Comparison of ENCODE assay signal across 8 mouse cellular contexts in the genomic region with DNA sequence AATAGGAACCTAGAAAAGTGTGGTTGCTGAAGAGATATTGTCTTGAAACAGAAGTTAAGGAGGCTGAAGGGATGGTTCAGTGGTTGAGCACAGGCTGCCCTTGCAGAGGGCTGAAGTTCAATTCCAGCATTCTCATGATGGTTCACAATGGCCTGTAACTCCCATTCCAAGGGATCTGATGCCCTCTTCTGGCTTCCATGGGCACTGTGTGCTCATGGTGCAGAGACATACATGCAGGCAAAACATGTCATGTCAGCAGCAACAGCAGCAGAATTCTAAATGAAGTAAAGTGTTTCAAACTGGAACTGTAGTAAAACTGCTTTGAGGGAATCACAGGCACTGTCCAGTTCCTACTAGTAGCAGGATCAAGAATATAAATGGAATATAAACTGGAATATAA.
A peak's percentile ranks its signal among the peaks of the same experiment; 100 is the strongest.
DNase-seq lines count a peak whose midpoint lies in the region; ATAC-seq and TF ChIP-seq lines count a peak whose summit lies in the region.
"Had no signal": no experiment of that assay in that cellular context is flagged by ENCODE, and none has a peak within 500 bp of the region (broad histone marks: within the 10 kb centered on the region; RNA-seq: fewer than 3 reads in every experiment).

No protein-coding gene starts in this region.

- H3K4me2 ChIP-seq in liver, embryonic 14.5 days (ENCODE audit: low read depth): no peak overlapping the region
- H3K4me2 ChIP-seq in liver, embryonic 12.5 days: no peak overlapping the region
- H3K4me2 ChIP-seq in embryonic facial prominence, embryonic 14.5 days (ENCODE audit: low read depth, low read length): no peak overlapping the region
- H3K4me2 ChIP-seq: heart, embryonic 15.5 days had no signal

- H3K27ac ChIP-seq in liver, embryonic 14.5 days: no peak overlapping the region
- no peak overlapping the region for H3K27ac ChIP-seq in liver, embryonic 12.5 days
- no peak overlapping the region for H3K27ac ChIP-seq in embryonic facial prominence, embryonic 14.5 days (replicated peaks; ENCODE audit: low read depth, low read length)
- H3K27ac ChIP-seq: heart, embryonic 15.5 days had no signal

- no peak for TF ChIP-seq EP300 in liver, embryonic 14.5 days (IDR thresholded peaks at IDR 0.05; ENCODE audit: low read depth)

- H3K27me3 ChIP-seq in liver, embryonic 14.5 days (ENCODE audit: control insufficient read depth, insufficient read depth, low read length): no peaks in the 10 kb centered on the region
- H3K27me3 ChIP-seq in liver, embryonic 12.5 days (replicated peaks): no peaks in the 10 kb centered on the region
- H3K27me3 ChIP-seq in embryonic facial prominence, embryonic 14.5 days (replicated peaks; ENCODE audit: control insufficient read depth, insufficient read depth, low read length): no peaks in the 10 kb centered on the region
- H3K27me3 ChIP-seq: heart, embryonic 15.5 days had no signal

- no peak for ATAC-seq in liver, embryonic 14.5 days (ENCODE audit: insufficient read depth)
- ATAC-seq in liver, embryonic 12.5 days: no peak
- ATAC-seq in embryonic facial prominence, embryonic 14.5 days (ENCODE audit: low read depth): no peak
- ATAC-seq in megakaryocyte progenitor cell, adult 5-6 weeks (replicated peaks; ENCODE audit: poor library complexity): peak; percentile 55
- ATAC-seq in monocyte, adult 5-6 weeks (replicated peaks; ENCODE audit: insufficient number of reproducible peaks, low FRiP score, low TSS enrichment, poor library complexity, severe bottlenecking): no peak

- H3K9me3 ChIP-seq in liver, embryonic 14.5 days (ENCODE audit: control insufficient read depth, low read length): no peaks in the 10 kb centered on the region
- H3K9me3 ChIP-seq in liver, embryonic 12.5 days (replicated peaks): no peaks in the 10 kb centered on the region
- no peaks in the 10 kb centered on the region for H3K9me3 ChIP-seq in embryonic facial prominence, embryonic 14.5 days (ENCODE audit: control insufficient read depth, low read length)
- H3K9me3 ChIP-seq: heart, embryonic 15.5 days had no signal

- H3K4me3 ChIP-seq in liver, embryonic 14.5 days (ENCODE audit: insufficient read depth in 1 of 2, low read depth in 2 of 2, low read length in 2 of 2): no peak overlapping the region
- no peak overlapping the region for H3K4me3 ChIP-seq in liver, embryonic 12.5 days
- H3K4me3 ChIP-seq in embryonic facial prominence, embryonic 14.5 days (ENCODE audit: low read depth, low read length): no peak overlapping the region
- H3K4me3 ChIP-seq: heart, embryonic 15.5 days had no signal

- no peaks in the 10 kb centered on the region for H3K4me1 ChIP-seq in liver, embryonic 14.5 days (replicated peaks; ENCODE audit: control insufficient read depth in 2 of 2, insufficient read depth in 2 of 2, low read length in 1 of 2)
- H3K4me1 ChIP-seq in liver, embryonic 12.5 days: no peaks in the 10 kb centered on the region
- no peaks in the 10 kb centered on the region for H3K4me1 ChIP-seq in embryonic facial prominence, embryonic 14.5 days (ENCODE audit: control insufficient read depth, insufficient read depth, low read length)
- H3K4me1 ChIP-seq: heart, embryonic 15.5 days had no signal

- H3K36me3 ChIP-seq in liver, embryonic 14.5 days (replicated peaks; ENCODE audit: control insufficient read depth, insufficient read depth, low read depth): no peaks in the 10 kb centered on the region
- H3K36me3 ChIP-seq in liver, embryonic 12.5 days: no peaks in the 10 kb centered on the region
- no peaks in the 10 kb centered on the region for H3K36me3 ChIP-seq in embryonic facial prominence, embryonic 14.5 days (ENCODE audit: control insufficient read depth, insufficient read depth, low read length)
- H3K36me3 ChIP-seq: heart, embryonic 15.5 days had no signal

- no peak overlapping the region for H3K9ac ChIP-seq in liver, embryonic 14.5 days (replicated peaks)
- no peak overlapping the region for H3K9ac ChIP-seq in liver, embryonic 12.5 days
- H3K9ac ChIP-seq in embryonic facial prominence, embryonic 14.5 days (ENCODE audit: low read depth, low read length): no peak overlapping the region
- H3K9ac ChIP-seq: heart, embryonic 15.5 days had no signal

- no peak for DNase-seq in liver, embryonic 14.5 days (ENCODE audit: low read depth in 3 of 3, low spot score in 3 of 3)
- peak; percentile 9 for DNase-seq in ZHBTc4 (ENCODE audit: low read depth, low spot score)
- DNase-seq in embryonic facial prominence, embryonic 14.5 days (ENCODE audit: low spot score): peak; percentile 29
- no peak for DNase-seq in thymus, adult 18-20 months

- TF ChIP-seq CTCF in liver, embryonic 14.5 days (IDR thresholded peaks at IDR 0.05; ENCODE audit: low read depth): peak; percentile 38

Comparison
In these comparisons a context has a peak if more than half of its experiments do, and no peak if none do; other contexts are left out.
1. DNase-seq: peak in ZHBTc4 (single experiment) and embryonic facial prominence, embryonic 14.5 days (single experiment); none in liver, embryonic 14.5 days (0 of 3) and thymus, adult 18-20 months (0 of 2).